ENCODE assay signal across 23 mouse cellular contexts in the genomic region with DNA sequence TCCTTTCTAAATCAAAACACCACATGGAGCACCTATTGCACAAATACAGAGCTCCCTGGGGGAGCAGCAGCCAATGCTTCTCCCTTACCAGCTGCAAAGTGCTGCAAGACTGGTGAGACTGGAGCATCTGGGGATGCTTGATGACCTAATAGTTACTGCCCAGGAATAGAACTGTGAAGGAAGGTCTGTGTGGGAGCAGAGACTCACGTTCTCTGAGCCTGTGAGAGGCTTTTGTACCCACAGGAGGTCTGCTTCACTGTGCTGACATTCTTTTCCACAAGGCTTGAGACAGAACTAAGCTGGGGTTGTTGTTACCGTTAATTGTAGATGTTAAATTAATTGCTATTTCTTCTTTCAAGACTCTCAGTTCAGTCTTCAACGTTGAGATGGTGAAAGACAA. TPM values are rescaled to one million over a fixed set of nuclear protein-coding genes. Genes with fewer than 3 reads are reported as not detected.
DNase-seq lines count a peak whose midpoint lies in the region; ATAC-seq lines count a peak whose summit lies in the region.
"Had no signal": no experiment of that assay in that cellular context is flagged by ENCODE, and none has a peak within 500 bp of the region (broad histone marks: within the 10 kb centered on the region; RNA-seq: fewer than 3 reads in every experiment).

No protein-coding gene starts in this region.

- DNase-seq in frontal cortex, adult 2 months (ENCODE audit: extremely low spot score in 1 of 2, low spot score in 1 of 2), result peak; percentile 30 to 43
- no peak for DNase-seq in frontal cortex, postnatal 10 days (ENCODE audit: low spot score in 2 of 2)
- peak; percentile 30 to 73 for DNase-seq in left cerebral cortex, adult 9 months (ENCODE audit: low spot score in 2 of 2)
- DNase-seq in left cerebral cortex, adult 8-10 months (ENCODE audit: low spot score in 2 of 2), result no peak
- DNase-seq in right cerebral cortex, adult 2 months (ENCODE audit: low spot score in 2 of 2), result peak; percentile 29 to 32
- DNase-seq in right cerebral cortex, postnatal 10 days (ENCODE audit: low spot score in 2 of 2), result no peak
- no peak for DNase-seq in lung, postnatal 10 days
- DNase-seq: adrenal gland, adult 2 months; adrenal gland, postnatal 25 days; cerebellum, adult 2 months; cerebellum, postnatal 10 days; gastrocnemius, adult 2 months; gastrocnemius, postnatal 25 days; heart, postnatal 4 days had no signal

- no peak for ATAC-seq in CD4-positive, CD25-positive, alpha-beta regulatory T cell, adult 4 months
- ATAC-seq: activated CD4-positive, CD25-positive, alpha-beta regulatory T cell, adult 4 months; forebrain, embryonic 14.5 days; hindbrain, postnatal 0 days; Patski had no signal

RNA-seq across cellular contexts. Expression of a gene that starts 6.3 kb away (rescaled TPM):
- 65.8 and 66.9 TPM in 2 replicates for polyA plus RNA-seq in frontal cortex, adult 2 months (2012; rRNA removed)
- 10 to 100 TPM; 77.6 to 82.8 (median 81.9) TPM for total RNA-seq in left cerebral cortex, adult 8-10 months (2022)
- polyA plus RNA-seq in CD4-positive, CD25-positive, alpha-beta regulatory T cell, adult 4 months (2017; shearing (Covaris generic)), result 10 to 100 TPM; 16.6 to 19.2 TPM

RNA-seq across cellular contexts. Expression of a gene that starts 10.0 kb away (rescaled TPM):
- 0.19 and 0.20 TPM in 2 replicates for polyA plus RNA-seq in frontal cortex, adult 2 months (2012; rRNA removed)
- 1 to 10 TPM in 1 of 4 experiments, under 1 TPM in 2, not detected in 1; 0.48 to 1.0 (median 0.95) TPM for total RNA-seq in left cerebral cortex, adult 8-10 months (2022)
- 1 to 10 TPM in 1 of 2 experiments, under 1 TPM in 1; 0.42 to 2.6 TPM for polyA plus RNA-seq in CD4-positive, CD25-positive, alpha-beta regulatory T cell, adult 4 months (2017; shearing (Covaris generic))
- total RNA-seq: granulocyte monocyte progenitor cell, adult 5-6 weeks; hindbrain, postnatal 0 days had no signal
- polyA plus RNA-seq: C2C12; embryonic facial prominence, embryonic 14.5 days; forebrain, embryonic 14.5 days; hindbrain, embryonic 12.5 days had no signal

RNA-seq across cellular contexts. Expression of a gene that starts 37.0 kb away (rescaled TPM):
- polyA plus RNA-seq in frontal cortex, adult 2 months (2012; rRNA removed), result 10.9 and 11.5 TPM in 2 replicates
- total RNA-seq in left cerebral cortex, adult 8-10 months (2022), result 1 to 10 TPM; 5.0 to 7.3 (median 6.1) TPM
- 10 to 100 TPM; 13.5 to 15.8 TPM for polyA plus RNA-seq in CD4-positive, CD25-positive, alpha-beta regulatory T cell, adult 4 months (2017; shearing (Covaris generic))

RNA-seq across cellular contexts. Expression of a gene that starts 48.1 kb away (rescaled TPM):
- polyA plus RNA-seq in frontal cortex, adult 2 months (2012; rRNA removed), result 60.8 and 70.3 TPM in 2 replicates
- 10 to 100 TPM; 34.9 to 45.5 (median 39.6) TPM for total RNA-seq in left cerebral cortex, adult 8-10 months (2022)
- polyA plus RNA-seq in CD4-positive, CD25-positive, alpha-beta regulatory T cell, adult 4 months (2017; shearing (Covaris generic)), result 10 to 100 TPM; 43.4 to 47.5 TPM

RNA-seq across cellular contexts. Expression of a gene that starts 53.3 kb away (rescaled TPM):
- 35.9 and 37.1 TPM in 2 replicates for polyA plus RNA-seq in frontal cortex, adult 2 months (2012; rRNA removed)
- total RNA-seq in left cerebral cortex, adult 8-10 months (2022), result 10 to 100 TPM; 57.1 to 59.7 (median 57.6) TPM
- 10 to 100 TPM; 42.7 to 43.1 TPM for polyA plus RNA-seq in CD4-positive, CD25-positive, alpha-beta regulatory T cell, adult 4 months (2017; shearing (Covaris generic))

Comparison
In these comparisons a context has a peak if more than half of its experiments do, and no peak if none do; other contexts are left out.
1. DNase-seq: peak in frontal cortex, adult 2 months (2 of 2), left cerebral cortex, adult 9 months (2 of 2) and right cerebral cortex, adult 2 months (2 of 2); none in frontal cortex, postnatal 10 days (0 of 2), left cerebral cortex, adult 8-10 months (0 of 2), right cerebral cortex, postnatal 10 days (0 of 2) and lung, postnatal 10 days (single experiment).